Mouse (Mus musculus): ENCODE results near the gene Gm17617. TPM values are rescaled to one million over a fixed set of nuclear protein-coding genes. Genes with fewer than 3 reads are reported as not detected.

The Gm17617 gene
- not detected for polyA plus RNA-seq (2017; shearing (Covaris generic))

DNA sequence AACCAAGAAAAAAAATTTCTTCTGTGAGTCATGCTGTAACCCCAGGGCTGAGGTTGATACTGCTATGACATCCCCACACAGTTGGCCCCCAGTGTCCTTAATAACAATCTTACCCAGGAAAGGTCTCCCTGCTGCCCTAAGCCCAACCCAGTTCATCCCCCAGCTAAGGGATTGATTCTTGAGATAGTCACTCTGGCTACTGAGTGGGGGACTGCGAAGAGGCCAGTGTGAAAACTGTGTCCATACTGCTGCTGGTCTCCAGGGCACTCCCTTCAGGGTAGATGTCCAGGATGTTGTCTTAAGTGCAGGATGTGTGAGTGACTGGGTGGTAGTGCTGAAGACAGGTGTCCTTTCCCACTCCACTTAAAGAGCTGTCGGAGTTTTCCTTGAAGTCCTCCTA is at the start of gene Gm17617:
TSS of gene Gm17617 (minus strand) at position 101 of the 400 bp plus-strand sequence.

DNA sequence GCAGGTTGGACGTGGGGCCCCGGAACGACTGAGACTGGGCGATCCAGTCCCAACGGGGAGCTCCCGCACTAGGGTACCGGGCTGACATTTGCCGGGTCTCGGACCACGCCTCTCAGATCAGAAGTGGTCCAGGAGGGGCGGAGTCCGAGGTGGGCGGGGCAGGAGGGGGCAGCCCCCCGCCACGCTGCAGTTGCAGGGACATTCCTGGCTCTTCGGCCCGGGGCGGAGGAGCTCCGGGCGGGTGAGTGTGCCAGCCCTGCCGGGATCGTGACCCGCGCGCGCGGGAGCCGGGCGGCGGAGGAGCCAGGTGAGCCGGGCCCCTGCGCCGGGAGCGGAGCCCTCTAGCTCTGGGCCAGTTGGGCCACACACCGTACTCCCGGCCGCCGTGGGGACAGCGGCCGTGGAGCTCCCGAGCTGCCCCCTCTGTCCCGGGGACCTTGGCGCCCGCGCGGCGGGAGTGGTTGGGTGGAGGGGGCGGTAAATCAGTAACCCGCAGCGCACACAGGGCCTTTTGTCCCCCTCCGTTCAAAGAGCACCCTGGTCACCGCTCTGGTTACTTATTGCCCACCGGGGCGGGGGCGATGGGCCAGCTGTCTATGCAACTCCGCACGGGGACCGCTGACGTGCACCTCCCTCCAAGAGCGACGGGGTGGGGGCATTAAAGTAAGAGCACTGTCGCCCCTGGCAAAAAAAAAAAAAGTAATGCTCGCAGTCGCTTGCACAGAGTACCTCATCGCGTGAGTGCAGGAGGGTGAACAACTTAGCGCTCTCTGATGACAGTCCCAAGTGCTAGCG is 19.5 kb upstream of the Gm17617 start, which contains the start of gene Fgfr4:
TSS of gene Fgfr4 (plus strand) at position 20 of the 795 bp plus-strand sequence.

DNA sequence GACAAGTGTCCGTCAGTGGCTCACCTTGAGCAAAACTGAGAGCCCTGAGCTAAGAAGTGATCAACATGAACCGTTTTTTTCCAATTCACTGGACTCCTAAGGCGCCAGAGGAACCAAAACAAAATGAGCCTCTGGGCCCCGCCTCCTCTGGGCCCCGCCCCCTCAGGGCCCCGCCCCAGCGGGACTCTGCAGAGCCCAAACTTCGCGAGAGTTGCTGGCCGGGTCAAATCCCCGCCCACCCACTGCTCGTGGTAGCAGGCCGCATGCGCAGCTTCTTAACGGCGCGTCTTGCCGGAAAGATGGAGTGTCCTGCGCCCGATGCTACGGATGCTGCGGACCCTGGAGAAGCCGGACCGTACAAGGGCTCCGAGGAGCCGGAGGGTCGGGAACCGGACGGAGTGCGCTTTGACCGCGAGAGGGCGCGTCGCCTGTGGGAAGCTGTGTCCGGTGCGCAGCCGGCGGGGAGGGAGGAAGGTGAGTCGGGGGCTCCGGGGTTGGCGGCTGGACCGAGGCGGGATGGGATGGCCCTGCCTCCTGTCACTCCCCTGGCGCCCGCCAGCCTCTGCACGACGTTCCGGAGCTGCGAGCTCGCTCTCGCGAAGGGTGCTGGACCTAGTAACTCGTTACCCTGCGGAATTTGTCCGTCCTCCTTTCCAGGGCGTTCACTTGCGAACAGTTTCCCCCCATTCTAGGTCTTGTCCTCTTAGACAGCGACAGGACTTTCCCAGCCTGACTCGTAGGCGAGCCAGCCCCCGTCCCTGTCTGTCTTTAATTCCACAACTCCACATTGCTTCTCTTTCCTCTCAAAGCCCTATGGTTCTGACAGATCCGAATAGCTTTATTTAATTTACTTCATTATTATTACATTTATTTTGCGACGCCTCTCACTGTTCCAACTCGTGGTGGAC is 28.0 kb downstream of the Gm17617 start, which contains the start of gene Zfp346:
TSS of gene Zfp346 (plus strand) at position 267 of the 908 bp plus-strand sequence.

DNA sequence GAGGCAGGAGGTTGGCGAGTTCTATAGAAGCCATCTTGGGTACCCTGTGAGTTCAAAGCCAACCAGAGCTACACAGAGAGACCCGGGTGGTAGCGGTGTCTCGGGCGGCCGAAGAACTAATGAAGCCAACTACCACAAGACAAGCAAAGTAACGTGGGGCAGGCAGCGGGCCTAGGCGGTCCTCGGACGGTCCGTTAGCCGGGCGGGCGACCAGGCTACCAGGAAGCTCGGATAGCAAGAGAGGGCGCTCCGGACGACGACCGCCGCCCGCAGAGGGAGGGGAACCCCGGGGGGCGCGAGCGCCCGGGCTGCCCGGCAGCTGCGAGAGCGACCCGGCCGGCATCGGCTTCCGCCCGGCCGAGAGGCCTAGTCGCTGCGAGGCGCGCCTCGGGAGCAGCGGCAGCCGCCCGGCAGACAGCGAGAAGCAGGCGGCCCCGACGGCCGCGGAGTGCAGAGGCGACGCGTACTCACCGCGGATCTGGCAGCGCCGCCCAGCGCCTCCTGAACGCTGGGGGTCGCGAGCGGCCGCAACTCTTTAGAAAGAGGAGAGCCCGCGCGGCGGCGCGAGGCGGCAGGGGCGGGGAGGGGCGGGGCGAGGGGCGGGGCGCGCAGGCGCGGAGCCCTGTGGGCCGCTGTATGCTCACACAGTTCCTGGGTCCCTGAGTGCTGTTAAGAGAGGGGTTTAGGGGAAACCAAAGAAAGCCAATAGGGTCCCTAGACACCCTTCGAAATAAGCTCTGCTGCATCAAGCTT is 33.4 kb downstream of the Gm17617 start, which contains the start of gene Uimc1:
TSS of gene Uimc1 (minus strand) at position 575 of the 753 bp plus-strand sequence.

Other genes starting within 250 kb of the Gm17617 start
- 13.4 TPM for gene Unc5a, start 184.1 kb downstream of the Gm17617 start, polyA plus RNA-seq (2017; shearing (Covaris generic))
- 1.1 TPM for gene Hk3, start 112.2 kb downstream of the Gm17617 start, polyA plus RNA-seq (2017; shearing (Covaris generic))
- gene Uimc1, start 33.2 kb downstream of the Gm17617 start, polyA plus RNA-seq (2017; shearing (Covaris generic)), result 76.8 TPM
- gene Zfp346, start 28.2 kb downstream of the Gm17617 start, polyA plus RNA-seq (2017; shearing (Covaris generic)), result 16.9 TPM
- gene Fgfr4, start 19.1 kb upstream of the Gm17617 start, polyA plus RNA-seq (2017; shearing (Covaris generic)), result not detected
- 54.5 TPM for gene Nsd1, start 76.2 kb upstream of the Gm17617 start, polyA plus RNA-seq (2017; shearing (Covaris generic))
- gene Prelid1, start 187.0 kb upstream of the Gm17617 start, polyA plus RNA-seq (2017; shearing (Covaris generic)), result 261 TPM
- gene Rab24, start 188.4 kb upstream of the Gm17617 start, polyA plus RNA-seq (2017; shearing (Covaris generic)), result 90.2 TPM
- not detected for gene Mxd3, start 196.3 kb upstream of the Gm17617 start, polyA plus RNA-seq (2017; shearing (Covaris generic))
- gene Lman2, start 229.2 kb upstream of the Gm17617 start, polyA plus RNA-seq (2017; shearing (Covaris generic)), result 148 TPM
- 66.5 TPM for gene Rgs14, start 236.2 kb upstream of the Gm17617 start, polyA plus RNA-seq (2017; shearing (Covaris generic))

Measured in effector memory CD4-positive, alpha-beta T cell, adult 7 months (primary cell).